Mouse (Mus musculus): ENCODE measurements around the gene Fstl3. TPM values are rescaled to one million over a fixed set of nuclear protein-coding genes. Genes with fewer than 3 reads are reported as not detected.

Fstl3 gene
- 0.36 and 0.63 TPM in 2 replicates for polyA plus RNA-seq (2015; fragmentation: Nextera tagmentation; extraction: Ambion mirVana)

GRCm38 (mm10) chr10:79777103-79777531 is at the start of gene Fstl3:
Gene Fstl3, plus strand, starts transcription at chr10:79777272.
- H3K9me3 ChIP-seq (ENCODE audit: low read length) = 0 out of 2 replicates have a peak, but pooled peaks cover 3% of the 10 kb centered on the region
- peak within 1 kb of the TSS; percentile 73 for H3K4me2 ChIP-seq (ENCODE audit: low read depth, low read length)
- peak within 1 kb of the TSS; percentile 34 for H3K4me3 ChIP-seq (ENCODE audit: low read depth, low read length)
- 0 out of 2 replicates have a peak within 1 kb of the TSS, but pooled peaks have one; percentile 26 for H3K9ac ChIP-seq (replicated peaks)
- H3K27me3 ChIP-seq (ENCODE audit: insufficient read depth, low read length) = peaks cover 35% of the 10 kb centered on the region
- peaks cover 26% of the 10 kb centered on the region for H3K4me1 ChIP-seq (ENCODE audit: insufficient read depth)
- ATAC-seq = no peak
- no peaks in the 10 kb centered on the region for H3K36me3 ChIP-seq (replicated peaks; ENCODE audit: insufficient read depth, low read length)
- no peak for TF ChIP-seq CTCF (IDR thresholded peaks at IDR 0.05; ENCODE audit: low read depth)
- TF ChIP-seq EP300 (IDR thresholded peaks at IDR 0.05; ENCODE audit: low read depth) = no peak
- peak; percentile 45 for DNase-seq
- no peak within 1 kb of the TSS for H3K27ac ChIP-seq (ENCODE audit: low read depth)
- 2% methylated on average over 38 of the region's 39 CpGs for WGBS (ENCODE audit: insufficient replicate concordance)

GRCm38 (mm10) chr10:79728323-79729249 is 48.5 kb upstream of the Fstl3 start:
- Histone ChIP-seq H3K27me3 (ENCODE audit: insufficient read depth, low read length) (no peaks in the 10 kb centered on the region), H3K9ac (replicated peaks) (no peak overlapping the region), H3K36me3 (replicated peaks; ENCODE audit: insufficient read depth, low read length) (no peaks in the 10 kb centered on the region), H3K4me2 (ENCODE audit: low read depth, low read length) (no peak overlapping the region), H3K4me3 (ENCODE audit: low read depth, low read length) (no peak overlapping the region), H3K27ac (ENCODE audit: low read depth) (no peak overlapping the region), H3K4me1 (ENCODE audit: insufficient read depth) (no peaks in the 10 kb centered on the region), H3K9me3 (ENCODE audit: low read length) (no peaks in the 10 kb centered on the region)
- ATAC-seq (no peak), DNase-seq (no peak)
- no peak for TF ChIP-seq CTCF (IDR thresholded peaks at IDR 0.05; ENCODE audit: low read depth)
- TF ChIP-seq EP300 (IDR thresholded peaks at IDR 0.05; ENCODE audit: low read depth) = no peak
- WGBS (ENCODE audit: insufficient replicate concordance) = 64% methylated on average over 28 of the region's 28 CpGs

DNA sequence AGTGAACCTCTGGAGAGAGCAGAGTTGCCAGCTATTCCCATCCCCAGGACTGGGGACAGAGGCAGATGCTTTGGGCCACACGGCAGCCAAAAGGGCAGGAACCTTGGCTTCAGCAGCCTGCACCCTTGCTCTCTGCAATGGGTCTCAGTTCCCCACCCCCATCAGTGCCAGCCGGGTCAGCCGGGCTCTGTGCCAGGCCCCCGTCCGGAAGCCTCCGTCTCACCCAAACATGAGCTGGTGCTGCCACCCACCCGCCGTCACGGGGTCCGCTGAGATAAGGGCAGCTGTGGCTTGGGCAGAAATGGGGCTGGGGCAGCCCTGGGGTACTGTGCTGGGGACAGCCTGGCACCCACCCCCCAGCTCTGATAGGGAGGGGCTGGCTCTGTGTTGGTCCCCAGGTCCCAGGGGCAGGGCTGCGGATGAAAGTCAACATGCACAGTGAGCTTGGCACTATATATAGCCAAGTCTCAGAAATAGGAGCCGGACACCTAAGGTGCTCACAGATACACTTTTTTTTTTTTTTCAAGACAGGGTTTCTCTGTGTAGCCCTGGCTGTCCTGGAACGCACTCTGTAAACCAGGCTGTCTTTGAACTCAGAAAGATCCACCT is 47.6 kb upstream of the Fstl3 start:
- WGBS (ENCODE audit: insufficient replicate concordance) = 57% methylated on average over 13 of the region's 13 CpGs
- Histone ChIP-seq H3K4me2 (ENCODE audit: low read depth, low read length) (no peak overlapping the region), H3K4me1 (ENCODE audit: insufficient read depth) (no peaks in the 10 kb centered on the region), H3K9ac (replicated peaks) (no peak overlapping the region), H3K27ac (ENCODE audit: low read depth) (no peak overlapping the region), H3K4me3 (ENCODE audit: low read depth, low read length) (no peak overlapping the region), H3K36me3 (replicated peaks; ENCODE audit: insufficient read depth, low read length) (0 out of 2 replicates have a peak, but pooled peaks cover 3% of the 10 kb centered on the region), H3K9me3 (ENCODE audit: low read length) (no peaks in the 10 kb centered on the region), H3K27me3 (ENCODE audit: insufficient read depth, low read length) (no peaks in the 10 kb centered on the region)
- DNase-seq = no peak
- TF ChIP-seq CTCF (IDR thresholded peaks at IDR 0.05; ENCODE audit: low read depth) (no peak), EP300 (IDR thresholded peaks at IDR 0.05; ENCODE audit: low read depth) (no peak)
- no peak for ATAC-seq

- DNase-seq (peak; percentile 61), ATAC-seq (no peak)
- 87% methylated on average over 1 of the region's 1 CpGs for WGBS (ENCODE audit: insufficient replicate concordance)
- H3K27ac ChIP-seq (ENCODE audit: low read depth) = no peak overlapping the region
- H3K4me1 ChIP-seq (ENCODE audit: insufficient read depth) = no peaks in the 10 kb centered on the region
- TF ChIP-seq CTCF (IDR thresholded peaks at IDR 0.05; ENCODE audit: low read depth) = peak; percentile 72
- no peak for TF ChIP-seq EP300 (IDR thresholded peaks at IDR 0.05; ENCODE audit: low read depth)
- H3K27me3 ChIP-seq (ENCODE audit: insufficient read depth, low read length) = no peaks in the 10 kb centered on the region
- H3K4me2 ChIP-seq (ENCODE audit: low read depth, low read length) = no peak overlapping the region
- H3K9me3 ChIP-seq (ENCODE audit: low read length) = 0 out of 2 replicates have a peak, but pooled peaks cover 5% of the 10 kb centered on the region
- H3K9ac ChIP-seq (replicated peaks) = no peak overlapping the region
- no peak overlapping the region for H3K4me3 ChIP-seq (ENCODE audit: low read depth, low read length)
- H3K36me3 ChIP-seq (replicated peaks; ENCODE audit: insufficient read depth, low read length) = peaks cover 20% of the 10 kb centered on the region
These were observed 44.6 kb upstream of the Fstl3 start for GRCm38 (mm10) chr10:79732500-79732899.

DNA sequence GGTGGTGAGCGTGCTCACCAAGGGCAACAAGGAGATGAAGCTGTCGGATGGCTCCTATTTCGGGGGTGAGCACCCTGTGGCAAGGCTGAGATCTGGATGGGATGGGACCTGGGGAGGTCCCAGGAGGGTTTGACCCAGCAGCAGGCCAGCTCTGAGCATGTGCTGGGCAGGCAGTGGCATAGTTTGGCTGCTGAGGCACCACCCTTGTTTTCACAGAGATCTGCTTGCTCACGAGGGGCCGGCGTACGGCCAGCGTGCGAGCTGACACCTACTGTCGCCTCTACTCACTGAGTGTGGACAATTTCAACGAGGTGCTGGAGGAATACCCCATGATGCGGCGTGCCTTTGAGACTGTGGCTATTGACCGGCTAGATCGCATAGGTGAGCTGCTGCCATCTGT is 43.2 kb upstream of the Fstl3 start:
- no peak for ATAC-seq
- TF ChIP-seq EP300 (IDR thresholded peaks at IDR 0.05; ENCODE audit: low read depth) = no peak
- TF ChIP-seq CTCF (IDR thresholded peaks at IDR 0.05; ENCODE audit: low read depth) = no peak

DNA sequence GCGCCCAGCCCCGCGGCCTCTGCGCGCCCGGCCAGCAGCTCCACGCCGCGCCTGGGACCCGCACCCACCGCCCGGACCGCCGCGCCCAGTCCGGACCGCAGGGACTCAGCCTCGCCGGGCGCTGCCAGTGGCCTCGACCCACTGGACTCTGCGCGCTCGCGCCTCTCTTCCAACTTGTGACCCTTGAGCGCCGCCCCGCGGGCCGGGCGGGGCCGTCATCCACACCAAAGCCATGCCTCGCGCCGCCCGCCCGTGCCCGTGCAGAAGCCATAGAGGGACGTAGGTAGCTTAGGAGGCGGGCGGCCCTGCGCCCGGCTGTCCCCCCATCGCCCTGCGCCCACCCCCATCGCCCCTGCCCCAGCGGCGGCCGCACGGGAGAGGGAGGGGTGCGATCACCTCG is 41.7 kb upstream of the Fstl3 start:
- Histone ChIP-seq H3K4me3 (ENCODE audit: low read depth, low read length) (no peak overlapping the region), H3K9me3 (ENCODE audit: low read length) (0 out of 2 replicates have a peak, but pooled peaks cover 5% of the 10 kb centered on the region), H3K27me3 (ENCODE audit: insufficient read depth, low read length) (no peaks in the 10 kb centered on the region), H3K4me1 (ENCODE audit: insufficient read depth) (no peaks in the 10 kb centered on the region), H3K9ac (replicated peaks) (no peak overlapping the region), H3K4me2 (ENCODE audit: low read depth, low read length) (no peak overlapping the region), H3K36me3 (replicated peaks; ENCODE audit: insufficient read depth, low read length) (peaks cover 41% of the 10 kb centered on the region), H3K27ac (ENCODE audit: low read depth) (no peak overlapping the region)
- no peak for TF ChIP-seq EP300 (IDR thresholded peaks at IDR 0.05; ENCODE audit: low read depth)
- TF ChIP-seq CTCF (IDR thresholded peaks at IDR 0.05; ENCODE audit: low read depth) = no peak
- DNase-seq (no peak), ATAC-seq (0 out of 2 replicates have a peak, but pooled peaks have one; percentile 9)
- WGBS (ENCODE audit: insufficient replicate concordance) = 55% methylated on average over 46 of the region's 52 CpGs

More for the DNA sequence above, 43.2 kb upstream of the Fstl3 start:
- Histone ChIP-seq H3K36me3 (replicated peaks; ENCODE audit: insufficient read depth, low read length) (peaks cover 27% of the 10 kb centered on the region), H3K27ac (ENCODE audit: low read depth) (no peak overlapping the region), H3K4me1 (ENCODE audit: insufficient read depth) (no peaks in the 10 kb centered on the region), H3K4me3 (ENCODE audit: low read depth, low read length) (no peak overlapping the region), H3K27me3 (ENCODE audit: insufficient read depth, low read length) (no peaks in the 10 kb centered on the region), H3K9ac (replicated peaks) (no peak overlapping the region), H3K4me2 (ENCODE audit: low read depth, low read length) (no peak overlapping the region), H3K9me3 (ENCODE audit: low read length) (0 out of 2 replicates have a peak, but pooled peaks cover 5% of the 10 kb centered on the region)
- 92% methylated on average over 15 of the region's 15 CpGs for WGBS (ENCODE audit: insufficient replicate concordance)
- no peak for DNase-seq

All from liver, postnatal 0 days (tissue).